Mouse (Mus musculus) right cerebral cortex, postnatal 14 days (tissue): ENCODE data around the gene Ralgapa2.

ENCODE experiments used
- DNase-seq: peaks from one replicate; pipeline ENCODE4 v3.0.0; 2022

Gene Ralgapa2

DNA sequence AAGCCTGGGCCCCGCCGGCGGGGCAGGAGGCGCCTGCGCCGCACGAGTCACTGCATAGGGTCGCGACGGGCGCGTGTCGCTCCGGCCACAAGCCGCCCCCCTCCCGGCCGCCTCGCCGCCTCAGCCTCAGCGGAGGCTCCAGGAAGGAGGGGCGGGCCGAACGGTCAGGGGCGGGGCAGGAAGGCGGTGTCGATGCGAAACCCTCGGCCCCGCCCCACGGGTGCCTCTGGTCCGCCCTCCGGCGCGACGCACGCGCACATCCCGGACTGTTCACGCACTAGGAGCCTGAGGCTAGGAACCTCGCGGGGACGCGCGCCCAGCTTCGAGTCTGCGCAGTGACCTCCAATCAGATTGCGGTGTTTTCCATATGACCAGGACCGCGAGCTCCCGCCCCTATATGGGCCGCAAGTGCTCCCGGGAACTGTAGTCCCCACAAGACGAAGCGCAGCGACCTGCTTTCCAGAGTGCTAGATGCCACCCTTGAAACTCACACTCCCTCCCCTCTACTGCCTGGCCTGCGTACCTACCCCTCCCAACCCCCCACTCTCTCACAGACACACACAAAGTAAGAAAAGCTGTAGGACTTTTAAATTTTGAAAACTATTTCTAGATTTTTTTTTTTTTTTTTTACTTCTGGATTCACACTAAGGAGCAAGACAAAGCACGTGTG is at the start of gene Ralgapa2:
Gene Ralgapa2 (minus strand): TSS at position 434 of the 670 bp plus-strand sequence.
- DNase-seq = peak; percentile 98

DNA sequence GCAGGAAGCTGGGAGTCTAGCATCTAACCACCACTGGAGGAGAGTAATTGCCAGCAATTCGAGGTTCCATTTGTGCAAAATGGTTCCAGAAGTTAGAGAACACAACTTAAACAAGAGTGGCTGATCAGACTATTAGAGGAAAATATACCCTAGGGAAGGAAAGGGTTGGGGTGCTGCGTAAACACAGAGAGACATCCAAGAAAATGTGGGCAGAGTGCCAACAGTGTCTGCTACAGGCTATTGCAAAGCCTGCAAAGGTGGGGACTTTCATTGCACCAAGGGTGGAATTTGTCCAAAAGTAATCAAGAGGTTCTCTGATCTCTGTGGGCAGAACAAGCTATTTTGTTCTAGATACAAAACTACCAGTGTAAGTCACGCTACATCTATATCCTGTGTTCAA is 49.4 kb upstream of the Ralgapa2 start:
- no peak for DNase-seq

DNA sequence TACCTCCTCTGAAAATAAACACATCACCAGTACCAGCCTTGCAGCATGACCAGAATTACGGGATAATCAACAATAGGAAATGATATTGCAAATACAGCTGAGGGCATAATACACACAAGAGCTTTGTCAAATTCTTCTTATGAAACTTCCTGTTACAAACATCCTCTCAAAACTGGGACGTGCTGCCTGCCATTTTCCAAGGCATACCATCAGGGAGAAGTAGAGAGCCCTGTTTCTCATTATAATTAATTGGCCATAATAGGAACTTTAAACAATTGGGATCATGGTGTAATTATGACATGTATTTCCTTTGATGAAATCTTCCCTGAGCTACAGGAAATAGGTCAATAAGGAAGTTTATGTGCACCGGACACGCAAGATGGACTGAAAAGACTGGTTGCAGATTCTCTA is 48.5 kb upstream of the Ralgapa2 start:
- no peak for DNase-seq

DNA sequence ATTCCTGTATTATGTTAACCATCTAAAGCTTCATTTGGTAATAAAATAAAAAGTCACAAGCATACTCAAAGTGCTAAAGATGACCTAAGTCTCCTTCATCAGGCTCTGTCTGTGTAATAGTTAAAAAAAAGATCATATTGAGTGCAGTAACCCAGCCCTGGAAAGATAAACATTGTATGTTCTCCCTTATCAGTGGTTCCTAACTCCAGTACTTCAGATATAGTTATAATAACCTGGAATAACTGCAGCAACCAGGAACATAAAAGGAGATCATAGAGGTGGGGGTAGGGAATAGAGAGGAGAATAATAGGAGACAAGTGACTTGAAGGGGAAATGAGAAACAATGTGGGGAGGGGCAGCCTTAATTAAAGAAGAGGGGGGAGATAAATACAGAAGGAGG is 44.0 kb upstream of the Ralgapa2 start:
- no peak for DNase-seq

DNA sequence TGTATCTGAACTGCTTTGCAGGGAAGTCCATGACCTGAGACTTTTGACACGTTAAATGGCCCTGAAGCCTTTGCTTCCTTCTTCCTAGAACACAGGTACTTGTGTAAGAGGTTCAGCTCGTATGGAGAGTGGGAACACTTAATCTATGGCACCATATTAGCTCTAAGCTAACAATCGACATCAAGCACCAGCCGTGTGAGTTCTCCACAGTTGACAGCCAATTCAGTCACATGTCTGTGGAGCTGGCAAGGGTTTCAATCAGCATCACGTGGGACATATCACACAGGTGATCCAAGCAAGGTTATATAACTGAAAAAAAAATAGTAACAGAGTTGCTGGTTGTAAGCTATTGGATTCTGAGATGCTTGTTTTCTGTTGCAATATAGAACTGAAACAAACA is 43.2 kb upstream of the Ralgapa2 start:
- no peak for DNase-seq

DNA sequence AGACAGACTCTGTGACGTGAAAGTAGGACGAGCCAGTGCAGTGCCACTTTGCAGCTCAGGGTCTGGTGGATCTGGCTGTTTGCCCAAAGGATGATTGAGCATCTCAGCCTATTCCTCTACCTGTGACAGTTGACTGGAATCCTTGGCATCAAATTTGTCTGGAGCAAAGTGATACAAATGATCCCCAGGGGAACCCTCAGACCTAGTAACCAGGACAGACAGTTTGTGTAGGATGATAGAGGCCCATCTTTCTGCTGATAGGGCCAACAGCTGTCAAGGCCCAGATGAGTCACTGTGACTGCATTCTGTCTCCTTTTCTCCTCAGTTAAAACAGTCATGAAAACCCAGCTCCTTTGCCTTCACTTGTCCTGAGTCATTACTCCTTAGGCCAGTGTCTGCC is 41.6 kb upstream of the Ralgapa2 start:
- DNase-seq = no peak

DNA sequence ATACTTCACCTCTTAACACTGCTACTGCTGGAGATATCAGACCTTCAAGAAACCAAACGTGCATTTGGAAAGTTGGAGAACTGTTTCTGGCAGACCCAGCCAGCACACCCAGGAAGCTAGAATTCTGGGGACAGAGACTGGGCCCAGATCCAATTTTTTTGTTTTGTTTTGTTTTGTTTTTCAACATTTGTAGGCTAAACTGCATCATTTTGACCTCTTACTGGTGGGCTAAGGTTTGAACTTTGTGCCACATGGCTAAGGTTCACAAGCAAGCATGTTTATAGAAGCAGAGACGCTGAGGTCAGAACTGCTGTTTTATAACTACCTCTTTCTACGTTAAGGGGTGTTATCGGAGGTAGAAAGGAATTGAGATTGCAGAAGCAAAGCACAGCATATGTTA is 39.7 kb upstream of the Ralgapa2 start:
- DNase-seq = no peak

DNA sequence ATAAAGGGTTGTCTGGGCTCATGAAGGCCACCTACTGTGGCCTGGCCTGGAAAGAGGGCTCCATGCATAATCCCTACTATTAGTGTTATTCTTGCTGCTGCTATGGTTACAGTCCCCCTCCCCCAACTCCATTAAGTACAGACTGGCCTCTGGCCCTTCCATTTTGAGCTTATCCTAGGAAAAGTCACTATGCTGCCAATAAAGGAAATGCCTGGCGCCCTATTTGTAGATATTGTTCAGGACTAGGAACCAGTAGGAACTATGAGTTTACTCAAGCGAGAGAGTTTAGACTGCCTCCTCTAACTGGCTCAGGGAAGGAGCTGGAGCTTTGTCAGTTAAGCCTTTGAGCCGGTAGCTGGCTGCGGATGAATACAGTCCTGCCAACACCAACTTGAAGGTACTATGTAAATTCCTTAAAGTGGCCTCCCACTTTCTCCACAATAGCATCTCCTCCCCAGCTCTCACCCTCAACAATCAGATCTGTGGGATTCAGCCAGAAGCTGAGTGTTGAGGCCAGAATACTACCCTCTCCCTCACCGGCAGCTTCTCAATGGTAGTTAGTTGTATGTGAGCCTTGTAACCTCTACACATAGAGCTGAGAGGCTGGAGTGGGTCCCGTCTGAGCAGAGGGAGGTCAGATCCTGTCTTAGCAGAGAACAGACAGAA is 37.1 kb upstream of the Ralgapa2 start:
- DNase-seq = no peak

DNA sequence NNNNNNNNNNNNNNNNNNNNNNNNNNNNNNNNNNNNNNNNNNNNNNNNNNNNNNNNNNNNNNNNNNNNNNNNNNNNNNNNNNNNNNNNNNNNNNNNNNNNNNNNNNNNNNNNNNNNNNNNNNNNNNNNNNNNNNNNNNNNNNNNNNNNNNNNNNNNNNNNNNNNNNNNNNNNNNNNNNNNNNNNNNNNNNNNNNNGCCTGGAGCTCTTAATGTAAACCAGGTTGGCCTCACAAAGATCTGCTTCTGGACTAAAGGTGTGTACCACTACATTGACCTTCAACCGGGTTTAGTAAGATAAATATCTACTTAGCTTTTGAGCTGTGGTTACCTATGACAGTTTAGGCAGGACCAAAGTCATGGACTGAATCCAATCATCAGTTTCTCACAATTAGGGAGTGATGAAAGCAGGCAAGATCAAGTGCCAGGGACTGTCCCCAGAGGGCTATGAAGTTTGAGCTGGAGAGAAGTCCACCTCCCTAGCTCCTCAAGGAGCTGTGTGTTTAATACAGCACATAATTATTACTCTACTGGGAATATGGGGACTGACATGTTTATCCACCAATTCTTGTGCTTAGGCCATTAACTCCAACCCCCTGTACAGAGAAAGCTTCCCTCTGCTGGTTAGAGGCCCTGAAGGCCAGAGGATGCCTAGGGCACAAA is 32.1 kb upstream of the Ralgapa2 start:
- no peak for DNase-seq

DNA sequence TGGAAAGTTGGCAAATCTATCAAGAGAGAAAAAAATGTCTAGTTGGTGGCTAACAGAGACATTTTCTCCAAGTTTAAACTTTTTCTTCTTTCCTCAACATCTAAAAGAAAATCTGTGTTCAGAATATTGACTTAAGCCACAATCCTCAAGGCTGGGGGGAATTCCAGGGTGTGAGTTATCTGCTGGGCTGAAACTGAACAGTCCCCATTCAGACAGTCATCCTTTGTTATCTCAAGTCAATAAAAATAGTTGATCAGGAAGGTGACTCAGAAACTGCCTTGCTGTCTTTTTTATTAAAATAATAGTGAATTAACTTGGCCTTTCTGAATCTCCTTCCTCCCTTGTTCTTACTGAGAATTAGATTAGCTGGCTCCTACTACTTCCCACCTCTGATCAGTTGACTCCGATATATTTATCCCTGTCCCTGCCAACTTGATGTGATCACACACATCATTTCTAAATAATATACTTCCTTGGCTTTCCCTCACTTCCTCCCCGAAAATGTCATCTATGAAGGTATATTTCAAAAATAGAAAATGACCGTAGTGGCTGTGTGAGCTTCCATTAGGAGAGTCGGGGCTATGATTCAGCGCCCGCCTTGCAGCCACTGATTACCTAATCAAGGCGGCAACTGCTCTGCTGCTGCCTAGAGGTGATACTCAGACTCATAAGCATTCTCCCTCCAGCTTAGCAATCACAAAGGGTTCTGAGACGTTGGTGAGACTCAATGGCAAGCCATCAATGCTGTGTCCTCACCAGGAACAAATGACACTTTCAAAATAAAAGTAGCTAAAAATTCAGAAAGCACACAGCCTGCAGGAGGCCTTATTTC is 21.2 kb upstream of the Ralgapa2 start:
- DNase-seq = no peak

DNA sequence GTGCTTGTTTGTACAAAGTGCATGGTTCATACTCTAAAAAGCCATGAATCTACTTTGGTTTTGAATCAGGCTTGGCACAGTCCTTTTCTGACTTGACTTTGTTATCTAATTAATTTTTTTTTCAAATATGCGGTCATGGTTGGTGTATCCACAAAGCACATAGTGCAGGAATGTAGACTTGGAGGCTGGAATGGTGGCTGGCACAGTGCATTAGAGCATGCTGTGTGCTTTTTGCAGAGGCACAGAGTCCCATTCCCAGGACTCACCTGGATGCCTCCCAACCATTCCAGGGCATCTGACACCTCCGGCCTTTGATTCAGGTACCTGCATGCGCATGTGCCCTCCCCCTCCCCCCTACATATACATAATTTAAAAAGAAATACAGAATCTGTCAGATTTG is 20.3 kb upstream of the Ralgapa2 start:
- DNase-seq = no peak

DNA sequence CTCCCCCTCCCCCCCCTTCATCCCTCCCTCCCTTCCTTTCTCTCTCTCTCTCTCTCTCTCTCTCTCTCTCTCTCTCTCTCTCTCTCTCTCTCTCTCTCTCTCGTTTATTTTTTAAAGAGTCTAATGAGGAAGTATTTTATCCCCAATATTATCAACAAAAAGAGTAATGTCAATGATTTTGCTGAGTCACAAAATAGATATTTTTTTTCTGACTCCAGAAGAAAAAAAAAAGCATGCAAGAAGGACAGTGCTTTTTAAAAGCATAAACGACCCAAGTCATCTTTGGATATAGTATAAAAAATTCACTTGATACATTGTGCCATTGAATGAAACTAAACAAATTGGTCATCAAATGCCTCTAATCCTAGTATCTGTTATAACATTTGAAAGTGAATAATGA is 13.3 kb upstream of the Ralgapa2 start:
- DNase-seq = no peak

DNA sequence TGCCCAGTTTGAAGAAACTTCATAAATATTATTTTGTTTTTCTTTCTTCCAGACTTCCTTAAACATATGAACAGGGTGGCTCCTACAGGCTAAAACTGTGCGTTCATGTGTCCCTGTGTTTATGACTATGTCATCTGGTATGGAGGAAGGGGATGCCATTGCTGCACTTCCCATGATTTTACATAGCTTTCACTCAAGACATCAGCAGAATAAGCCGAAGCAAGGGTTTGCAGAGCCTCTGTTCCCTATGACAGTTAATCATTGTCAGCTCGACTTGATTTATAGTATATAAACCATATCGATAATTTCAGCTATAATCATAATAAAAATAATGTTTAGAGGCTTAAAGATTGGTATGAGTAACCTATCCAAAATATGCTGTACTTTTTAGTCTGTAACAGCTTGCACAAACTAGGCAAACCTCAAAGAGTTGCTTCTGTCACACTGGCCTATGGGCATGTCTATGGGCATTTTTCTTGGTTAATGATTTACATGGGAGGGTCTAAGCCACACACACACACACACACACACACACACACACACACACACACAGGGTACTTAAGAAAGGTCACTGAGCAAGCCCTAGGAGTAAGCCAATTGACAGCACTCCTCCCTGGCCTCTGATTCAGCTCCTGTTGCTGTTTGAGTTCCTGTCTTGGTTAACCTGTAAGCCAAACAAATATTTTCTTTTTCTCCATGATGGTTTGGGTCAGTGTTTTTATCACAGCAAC is 12.7 kb upstream of the Ralgapa2 start:
- no peak for DNase-seq

DNA sequence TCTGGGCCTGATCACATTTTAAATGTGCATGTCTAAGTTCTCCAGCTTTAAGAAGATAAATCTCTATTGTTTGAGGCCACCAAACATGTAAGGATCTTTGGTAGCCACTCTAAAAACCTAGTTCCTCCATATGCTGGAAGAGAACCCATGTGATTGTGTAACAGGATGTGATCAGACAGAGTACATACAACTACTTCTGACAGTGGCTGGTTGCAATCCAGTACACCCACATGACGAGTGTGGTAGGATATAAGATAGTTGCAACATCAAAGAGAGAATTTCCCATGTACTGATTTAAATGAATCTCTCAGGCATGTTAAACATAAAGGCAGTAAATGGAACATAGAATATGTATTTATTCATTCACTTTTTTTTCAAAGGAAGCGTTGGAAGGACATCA is 4.8 kb upstream of the Ralgapa2 start:
- no peak for DNase-seq

DNA sequence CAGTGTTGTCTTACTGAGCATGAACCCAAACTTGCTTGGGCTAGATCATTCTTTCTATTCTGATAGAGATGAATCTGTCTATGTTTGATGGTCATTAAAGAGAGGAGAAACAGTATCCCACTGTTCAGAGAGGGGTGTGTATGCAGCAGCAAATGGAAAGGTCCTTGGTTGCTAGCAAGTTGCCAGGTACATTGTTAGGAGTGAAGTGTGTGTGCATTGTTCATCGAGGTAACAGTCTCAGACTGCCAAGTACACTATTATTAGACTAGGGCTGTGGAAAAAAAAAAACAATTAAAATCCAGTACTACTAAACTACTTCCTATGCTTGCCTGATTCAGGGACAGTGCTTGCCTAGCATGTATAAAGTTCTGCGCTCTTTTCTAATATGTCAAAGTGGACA is 2.9 kb upstream of the Ralgapa2 start:
- DNase-seq = no peak

DNA sequence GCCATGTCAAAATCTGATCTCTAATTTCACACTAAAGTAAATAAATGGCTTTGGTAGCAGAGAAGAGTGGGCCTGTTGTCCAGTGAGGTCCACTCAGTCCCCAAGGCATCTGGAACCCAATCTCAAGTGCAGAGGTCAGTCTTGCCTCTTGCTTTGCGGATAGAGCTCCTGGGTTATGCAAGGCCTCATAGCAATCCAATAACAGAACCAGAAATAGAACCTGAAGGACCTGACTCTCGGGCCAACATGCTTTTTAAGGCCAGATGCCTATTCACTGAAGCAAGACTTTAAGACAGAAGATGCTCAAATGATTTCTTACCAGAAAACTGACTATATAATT is 407 bp upstream of the Ralgapa2 start:
- no peak for DNase-seq

DNA sequence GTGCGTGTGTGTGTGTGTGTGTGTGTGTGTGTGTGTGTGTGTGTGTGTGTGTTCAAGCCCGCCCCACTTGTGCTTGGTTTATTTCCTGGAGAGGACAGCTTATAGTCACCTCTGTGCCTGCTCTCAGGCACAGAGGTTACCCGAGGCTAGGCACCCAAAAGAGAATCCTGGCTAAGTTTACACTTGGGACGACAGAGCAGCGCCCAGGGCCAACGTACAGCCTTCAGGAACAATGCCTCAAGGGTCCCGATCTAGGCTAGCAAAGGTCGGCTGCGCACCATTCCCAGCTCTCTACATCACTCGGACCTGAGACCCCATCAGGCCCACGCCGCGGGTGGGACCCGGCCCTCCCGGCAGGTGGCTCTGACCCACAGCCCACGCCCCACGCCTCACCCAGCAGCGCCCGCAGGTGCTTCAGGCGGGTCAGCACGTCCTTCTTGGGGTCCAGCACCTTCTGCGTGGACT is 711 bp downstream of the Ralgapa2 start:
- no peak for DNase-seq

DNA sequence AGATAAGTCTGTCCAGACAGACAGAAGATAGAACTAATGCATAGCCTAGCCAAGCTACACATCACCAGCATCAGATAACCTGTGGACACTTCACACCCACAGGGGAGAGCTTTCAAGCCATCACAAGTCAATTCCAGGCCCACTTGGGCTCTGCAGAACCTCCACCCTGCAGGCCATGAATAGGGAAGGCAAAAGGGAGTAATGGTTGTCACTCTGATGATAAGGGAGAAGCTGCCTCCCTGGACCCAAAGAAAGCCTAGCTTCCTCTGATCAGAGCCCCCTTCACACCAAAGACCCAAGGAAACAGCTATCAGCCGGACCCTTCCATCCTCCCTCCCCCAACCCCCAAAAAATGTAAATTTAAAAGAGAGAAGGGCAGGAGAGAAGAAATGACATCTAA is 1.4 kb downstream of the Ralgapa2 start:
- no peak for DNase-seq

DNA sequence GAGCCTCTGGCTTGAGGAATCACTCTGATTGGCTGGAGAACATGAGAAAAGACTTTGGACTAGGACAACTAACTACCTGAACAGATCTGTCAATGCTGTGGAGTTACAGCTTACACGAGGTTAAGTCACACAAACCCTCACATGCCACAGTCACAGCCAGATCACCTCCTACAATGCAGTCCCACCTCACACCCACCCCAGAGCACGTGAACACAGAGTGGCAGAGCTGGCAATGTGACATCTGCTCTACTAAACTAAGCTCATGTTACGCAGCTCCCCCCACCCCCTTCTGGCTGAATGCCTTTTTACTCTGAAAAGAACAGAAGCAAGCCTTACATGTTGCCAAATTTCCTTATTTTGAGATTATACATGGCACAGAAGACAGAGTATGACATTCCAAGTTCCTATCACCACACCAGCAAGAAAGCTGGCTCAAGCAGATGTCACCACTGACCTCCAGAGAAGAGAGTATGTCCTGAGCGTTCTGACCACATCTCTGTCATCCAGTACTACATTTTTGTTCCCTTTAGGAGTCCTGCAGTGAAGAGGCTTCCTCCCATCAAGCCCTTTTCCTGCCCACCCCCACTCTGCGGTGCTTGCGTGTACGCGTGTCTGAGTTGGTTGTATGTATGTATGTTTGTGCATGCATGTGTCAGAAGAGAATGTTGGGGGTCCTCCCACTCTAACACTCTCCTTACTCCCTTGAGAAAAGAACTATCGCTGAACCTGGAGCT is 9.4 kb downstream of the Ralgapa2 start:
- peak; percentile 69 for DNase-seq

DNA sequence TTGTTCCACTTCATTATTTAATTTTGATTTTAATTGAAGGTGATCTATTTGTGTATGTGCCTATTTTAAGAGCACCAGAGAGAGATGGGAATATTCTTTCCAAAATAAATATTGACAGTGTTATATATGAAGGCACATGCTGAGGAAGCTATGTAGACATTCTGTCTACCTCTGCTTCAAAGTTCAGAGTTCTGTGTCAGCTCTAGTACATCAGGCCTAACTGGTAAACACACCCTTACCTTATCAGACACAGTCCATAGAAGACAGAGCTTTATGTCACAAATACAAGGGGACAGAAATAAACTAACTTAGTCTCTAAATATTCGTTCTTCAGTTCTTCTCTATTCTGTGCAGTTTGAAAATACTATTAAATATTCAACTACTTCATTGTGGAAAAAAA is 12.1 kb downstream of the Ralgapa2 start:
- DNase-seq = no peak

DNA sequence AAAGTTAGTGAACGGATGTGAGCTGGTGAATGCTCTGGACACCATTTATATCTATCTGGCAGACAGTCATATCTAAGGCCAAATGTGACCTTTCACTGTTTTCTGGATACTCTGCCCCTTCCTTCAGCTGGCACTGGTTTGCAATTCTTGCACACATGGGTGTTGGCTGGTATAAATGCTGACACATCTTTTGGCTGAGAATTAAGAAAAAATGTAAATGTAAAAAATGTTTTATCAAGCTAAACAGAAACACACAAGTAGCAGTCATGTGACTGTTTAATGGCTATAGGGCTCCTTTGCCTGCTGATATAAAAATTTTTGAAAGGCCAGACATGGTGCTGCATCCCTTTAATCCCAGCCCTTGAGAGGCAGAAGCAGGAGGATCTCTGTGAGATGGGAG is 13.0 kb downstream of the Ralgapa2 start:
- DNase-seq = no peak

DNA sequence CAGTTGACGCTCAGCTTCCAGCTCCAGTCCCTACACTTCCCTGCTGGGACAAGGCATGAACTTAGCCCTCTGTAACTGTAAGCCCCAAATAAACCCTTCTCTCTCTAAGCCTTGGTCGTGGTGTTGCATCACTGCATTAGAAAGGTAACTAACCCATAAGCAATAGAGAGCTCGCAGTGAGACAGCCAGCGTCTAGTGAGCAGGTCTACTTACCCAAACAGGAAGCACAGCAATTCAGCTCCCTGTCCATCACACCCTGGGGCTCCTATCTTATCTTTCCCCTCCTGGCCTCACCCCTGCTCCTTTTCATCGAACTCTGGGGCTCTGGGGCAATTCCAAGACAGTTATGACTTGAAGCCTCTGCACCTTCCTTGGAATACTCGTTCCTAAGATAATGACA is 13.8 kb downstream of the Ralgapa2 start:
- no peak for DNase-seq
